Mouse (Mus musculus) kidney, adult 2 months (tissue): ENCODE data around the gene Utrn. TPM values are rescaled to one million over a fixed set of nuclear protein-coding genes. Genes with fewer than 3 reads are reported as not detected.

ENCODE experiments used
- DNase-seq: peaks from one replicate; pipeline ENCODE4 v3.0.0; 2021
- H3K27ac ChIP-seq: fragments of 200-500 bp; 2 replicates; pipeline ENCODE4 v1.5.1; 2012; ENCODE audit warnings: low read depth, low read length, control low read depth, inconsistent platforms; ENCODE audit not compliant: insufficient read depth
- H3K27me3 ChIP-seq: fragments of 200-500 bp; replicated peaks from 2 replicates; pipeline ENCODE4 v1.6.1; 2012; ENCODE audit warnings: mild to moderate bottlenecking, moderate library complexity, low read length, inconsistent platforms; ENCODE audit not compliant: control insufficient read depth, insufficient read depth
- H3K36me3 ChIP-seq: fragments of 200-500 bp; 2 replicates; pipeline ENCODE4 v1.6.1; 2012; ENCODE audit warnings: mild to moderate bottlenecking, moderate library complexity, low read length, inconsistent platforms; ENCODE audit not compliant: control insufficient read depth, insufficient read depth
- H3K4me1 ChIP-seq: fragments of 200-500 bp; 2 replicates; pipeline ENCODE4 v1.6.1; 2011; ENCODE audit warnings: low read length; ENCODE audit not compliant: control insufficient read depth, insufficient read depth
- H3K4me3 ChIP-seq: fragments of 200-500 bp; 2 replicates; pipeline ENCODE4 v1.5.1; 2011; ENCODE audit warnings: mild to moderate bottlenecking, low read depth, low read length, control low read depth; ENCODE audit not compliant: insufficient read depth
- CTCF ChIP-seq: fragments of 200-500 bp; conservative IDR thresholded peaks from 2 replicates; pipeline ENCODE4 v1.5.1; 2011; ENCODE audit warnings: low read depth, mild to moderate bottlenecking, control low read depth, low read length, moderate library complexity, mixed read lengths; ENCODE audit not compliant: insufficient read depth, insufficient read length
- POLR2A ChIP-seq: fragments of 200-500 bp; IDR thresholded peaks from one replicate; pipeline ENCODE4 v1.6.1; 2011; ENCODE audit warnings: low read depth, low read length, control low read depth
- WGBS: fragments of 180-500 bp; shearing (Covaris S2); methylation state at CpG from one replicate; pipeline ENCODE4 v1.1.7; 2018; 5-methylcytosine and 5-hydroxymethylcytosine counted together
- polyA plus RNA-seq: library from polyadenylated mRNA; depleted of rRNA; stranded (reverse); fragments of >200 nt; gene quantifications from 2 replicates; pipeline ENCODE4 v1.2.3, GENCODE M21; 2012

Gene Utrn
- polyA plus RNA-seq, 1 experiment = 20.8 TPM

GRCm38 (mm10) chr10:12757943-12758701, 111.0 kb downstream of the Utrn start:
- 38% methylated on average over 5 of the region's 5 CpGs for WGBS
- H3K36me3 ChIP-seq = no peaks in the 10 kb centered on the region
- no peak overlapping the region for H3K27ac ChIP-seq
- peak; percentile 77 for DNase-seq
- TF ChIP-seq CTCF = no peak
- no peak for TF ChIP-seq POLR2A
- H3K27me3 ChIP-seq = no peaks in the 10 kb centered on the region
- H3K4me1 ChIP-seq = no peaks in the 10 kb centered on the region
- no peak overlapping the region for H3K4me3 ChIP-seq

- H3K36me3 ChIP-seq = no peaks in the 10 kb centered on the region
- no peaks in the 10 kb centered on the region for H3K27me3 ChIP-seq
- TF ChIP-seq POLR2A = no peak
- TF ChIP-seq CTCF = no peak
- H3K27ac ChIP-seq = no peak overlapping the region
- H3K4me1 ChIP-seq = no peaks in the 10 kb centered on the region
- DNase-seq = no peak
- no peak overlapping the region for H3K4me3 ChIP-seq
- 84% methylated on average over 4 of the region's 4 CpGs for WGBS
Measured at GRCm38 (mm10) chr10:12756692-12757091, 112.5 kb downstream of the Utrn start.

DNA sequence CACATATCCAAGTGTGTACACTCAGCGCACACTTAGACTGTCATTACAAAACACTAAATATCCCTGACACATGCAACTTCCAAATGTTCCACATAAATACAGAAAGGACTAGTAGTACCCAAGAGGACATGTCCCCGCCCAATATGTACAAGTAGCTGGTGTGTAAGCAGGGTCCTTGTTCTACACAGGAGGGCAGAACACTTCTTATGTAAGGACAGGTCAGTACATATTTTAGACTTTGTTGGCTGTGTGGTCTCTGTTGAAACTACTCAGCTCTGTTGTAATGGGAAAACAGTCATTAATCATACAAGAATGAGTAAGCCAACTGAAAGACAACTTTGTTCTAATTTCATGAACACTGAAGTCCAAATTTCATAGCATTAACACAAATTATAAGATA, 114.3 kb downstream of the Utrn start:
- H3K4me1 ChIP-seq = no peaks in the 10 kb centered on the region
- no peaks in the 10 kb centered on the region for H3K36me3 ChIP-seq
- no peak overlapping the region for H3K27ac ChIP-seq
- no peaks in the 10 kb centered on the region for H3K27me3 ChIP-seq
- no peak for DNase-seq
- no peak overlapping the region for H3K4me3 ChIP-seq
- TF ChIP-seq POLR2A (no peak), CTCF (no peak)
- WGBS = 96% methylated on average over 2 of the region's 2 CpGs

DNA sequence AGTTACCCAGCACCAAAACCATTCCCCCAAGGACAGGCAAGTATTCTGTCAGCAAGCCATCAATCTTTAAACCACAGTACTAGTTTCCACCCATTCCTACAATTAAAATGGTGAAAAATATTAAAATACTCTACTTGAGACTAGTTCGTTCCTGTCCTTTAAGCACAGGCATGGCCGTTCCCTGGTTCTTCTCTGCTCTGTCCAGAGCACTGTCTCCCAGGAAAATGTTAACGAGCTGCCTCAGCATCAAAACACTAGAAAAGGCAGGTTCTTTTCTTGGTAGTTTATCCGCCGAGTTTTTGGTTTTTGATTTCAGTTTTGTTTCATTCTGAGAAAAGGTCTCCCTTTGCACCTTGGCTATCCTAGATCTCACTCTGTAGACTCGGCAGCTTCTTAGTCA, 115.0 kb downstream of the Utrn start:
- Histone ChIP-seq H3K27me3 (no peaks in the 10 kb centered on the region), H3K36me3 (no peaks in the 10 kb centered on the region; the same call in 1 of the 2 replicates), H3K27ac (no peak overlapping the region), H3K4me3 (no peak overlapping the region), H3K4me1 (no peaks in the 10 kb centered on the region)
- TF ChIP-seq POLR2A (no peak), CTCF (no peak)
- 83% methylated on average over 6 of the region's 6 CpGs for WGBS
- no peak for DNase-seq

GRCm38 (mm10) chr10:12743717-12744116, 125.4 kb downstream of the Utrn start:
- peaks cover 2% of the 10 kb centered on the region; the same call in 1 of the 2 replicates for H3K36me3 ChIP-seq
- no peaks in the 10 kb centered on the region for H3K4me1 ChIP-seq
- 87% methylated on average over 9 of the region's 9 CpGs for WGBS
- no peak overlapping the region for H3K4me3 ChIP-seq
- H3K27ac ChIP-seq = no peak overlapping the region
- H3K27me3 ChIP-seq = no peaks in the 10 kb centered on the region
- no peak for DNase-seq
- TF ChIP-seq POLR2A (no peak), CTCF (no peak)

DNA sequence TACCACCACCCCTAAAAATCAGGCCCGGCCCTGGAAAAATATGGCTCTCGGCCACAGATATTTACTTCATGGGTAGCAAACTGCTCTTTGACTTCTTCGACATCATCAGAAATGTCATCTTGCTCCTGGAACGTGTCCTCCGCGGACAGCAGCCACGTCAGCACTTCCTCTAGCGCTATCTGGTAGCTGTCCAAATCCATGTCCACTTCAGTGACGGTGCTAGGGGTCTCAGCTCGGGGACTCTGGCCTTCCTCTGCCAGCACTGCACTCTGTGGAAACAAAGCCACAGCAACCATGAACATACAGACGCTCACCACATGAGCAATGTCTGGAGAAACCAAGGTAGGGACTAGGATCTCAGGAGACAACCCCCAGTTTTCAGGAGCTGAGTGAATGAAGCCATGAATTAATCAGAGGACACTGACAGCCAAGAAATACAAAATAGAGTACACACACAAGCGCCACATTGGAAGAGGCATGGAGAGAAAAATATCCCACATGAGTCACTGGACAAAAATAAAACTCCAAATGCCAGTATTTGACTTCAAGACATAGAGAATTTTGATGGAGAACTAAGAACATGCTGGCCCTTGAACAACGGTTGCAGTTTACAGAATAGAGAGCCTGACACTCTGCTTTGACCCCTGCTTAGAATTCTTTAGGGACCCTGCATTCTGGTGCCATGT, 129.7 kb downstream of the Utrn start:
- Histone ChIP-seq H3K4me1 (0 out of 2 replicates have a peak, but pooled peaks cover 2% of the 10 kb centered on the region), H3K36me3 (peaks cover 2% of the 10 kb centered on the region), H3K27ac (no peak overlapping the region), H3K4me3 (no peak overlapping the region), H3K27me3 (no peaks in the 10 kb centered on the region)
- TF ChIP-seq CTCF = no peak
- no peak for TF ChIP-seq POLR2A
- no peak for DNase-seq
- 80% methylated on average over 13 of the region's 13 CpGs for WGBS

DNA sequence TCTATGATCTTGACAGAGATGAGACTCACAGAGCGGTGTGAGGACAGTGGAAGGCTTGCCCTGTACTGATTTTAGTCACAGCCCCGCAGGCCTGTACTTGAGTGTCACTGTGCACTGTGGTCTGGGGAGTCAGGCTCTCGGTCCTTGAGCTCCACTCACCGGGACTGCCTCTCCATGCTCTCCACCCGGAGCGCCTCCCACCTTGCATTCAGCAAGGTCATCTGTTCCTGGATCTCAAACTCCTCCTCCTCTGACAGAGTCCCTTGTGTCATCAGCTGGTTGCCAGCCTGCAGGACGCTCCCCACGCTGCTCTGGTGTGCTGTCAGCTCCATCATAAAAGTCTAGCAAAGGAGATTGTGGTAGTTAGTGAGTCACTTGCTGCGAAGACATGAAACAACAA, 131.2 kb downstream of the Utrn start:
- TF ChIP-seq CTCF (no peak), POLR2A (no peak)
- Histone ChIP-seq H3K27me3 (no peaks in the 10 kb centered on the region), H3K27ac (peak overlapping the region; percentile 67), H3K4me3 (no peak overlapping the region), H3K4me1 (0 out of 2 replicates have a peak, but pooled peaks cover 2% of the 10 kb centered on the region), H3K36me3 (peaks cover 6% of the 10 kb centered on the region)
- DNase-seq = no peak
- WGBS = 58% methylated on average over 9 of the region's 9 CpGs
